Mouse (Mus musculus): ENCODE data around the gene Prkaca. TPM values are rescaled to one million over a fixed set of nuclear protein-coding genes. Genes with fewer than 3 reads are reported as not detected.

The Prkaca gene
- polyA plus RNA-seq, 1 experiment from 2014 or later, result 171 TPM

GRCm38 (mm10) chr8:84010625-84011611, 38.1 kb downstream of the Prkaca start:
- Histone ChIP-seq H3K36me3 (ENCODE audit: control insufficient read depth, insufficient read depth, low read length) (no peaks in the 10 kb centered on the region), H3K4me1 (replicated peaks; ENCODE audit: control insufficient read depth, insufficient read depth, low read length) (peaks cover 15% of the 10 kb centered on the region), H3K9ac (ENCODE audit: low read length) (peak overlapping the region; percentile 62), H3K27me3 (ENCODE audit: control insufficient read depth, insufficient read depth, low read length) (peaks cover 37% of the 10 kb centered on the region), H3K4me2 (ENCODE audit: low read depth, low read length, severe bottlenecking) (peak overlapping the region; percentile 99), H3K27ac (ENCODE audit: low read depth, low read length) (no peak overlapping the region), H3K9me3 (ENCODE audit: control insufficient read depth, low read length) (no peaks in the 10 kb centered on the region), H3K4me3 (ENCODE audit: low read depth, low read length) (peak overlapping the region; percentile 47)
- 2% methylated on average over 68 of the region's 83 CpGs for WGBS
- DNase-seq (ENCODE audit: low spot score) (peak; percentile 88), ATAC-seq (replicated peaks; ENCODE audit: low FRiP score) (peak; percentile 49)

- H3K4me2 ChIP-seq (ENCODE audit: low read depth, low read length, severe bottlenecking), result peak within 1 kb of the TSS; percentile 99
- DNase-seq (ENCODE audit: low spot score) (no peak), ATAC-seq (replicated peaks; ENCODE audit: low FRiP score) (peak; percentile 37; the same call in 1 of the 2 replicates)
- H3K4me1 ChIP-seq (replicated peaks; ENCODE audit: control insufficient read depth, insufficient read depth, low read length), result peaks cover 15% of the 10 kb centered on the region
- H3K36me3 ChIP-seq (ENCODE audit: control insufficient read depth, insufficient read depth, low read length), result no peaks in the 10 kb centered on the region
- H3K9me3 ChIP-seq (ENCODE audit: control insufficient read depth, low read length), result no peaks in the 10 kb centered on the region
- peaks cover 37% of the 10 kb centered on the region for H3K27me3 ChIP-seq (ENCODE audit: control insufficient read depth, insufficient read depth, low read length)
- peak within 1 kb of the TSS; percentile 62 for H3K9ac ChIP-seq (ENCODE audit: low read length)
- WGBS, result under 1% methylated on average over 45 of the region's 45 CpGs
- no peak within 1 kb of the TSS for H3K27ac ChIP-seq (ENCODE audit: low read depth, low read length)
- peak within 1 kb of the TSS; percentile 47 for H3K4me3 ChIP-seq (ENCODE audit: low read depth, low read length)
Measured at GRCm38 (mm10) chr8:84011705-84012498, 39.1 kb downstream of the Prkaca start, which contains the start of gene 2210011C24Rik. TSS of gene 2210011C24Rik (minus strand) at chr8:84012171.

- Histone ChIP-seq H3K4me3 (ENCODE audit: low read depth, low read length) (peak overlapping the region; percentile 47), H3K4me2 (ENCODE audit: low read depth, low read length, severe bottlenecking) (peak overlapping the region; percentile 99), H3K36me3 (ENCODE audit: control insufficient read depth, insufficient read depth, low read length) (no peaks in the 10 kb centered on the region), H3K27ac (ENCODE audit: low read depth, low read length) (no peak overlapping the region), H3K4me1 (replicated peaks; ENCODE audit: control insufficient read depth, insufficient read depth, low read length) (peaks cover 15% of the 10 kb centered on the region), H3K27me3 (ENCODE audit: control insufficient read depth, insufficient read depth, low read length) (peaks cover 37% of the 10 kb centered on the region), H3K9me3 (ENCODE audit: control insufficient read depth, low read length) (no peaks in the 10 kb centered on the region), H3K9ac (ENCODE audit: low read length) (peak overlapping the region; percentile 39; the same call in 1 of the 2 replicates)
- no peak for DNase-seq (ENCODE audit: low spot score)
- 2% methylated on average over 35 of the region's 35 CpGs for WGBS
- ATAC-seq (replicated peaks; ENCODE audit: low FRiP score), result no peak
Measured at GRCm38 (mm10) chr8:84012499-84013165, 39.8 kb downstream of the Prkaca start.

- peaks cover 13% of the 10 kb centered on the region for H3K4me1 ChIP-seq (replicated peaks; ENCODE audit: control insufficient read depth, insufficient read depth, low read length)
- H3K4me2 ChIP-seq (ENCODE audit: low read depth, low read length, severe bottlenecking), result no peak overlapping the region
- ATAC-seq (replicated peaks; ENCODE audit: low FRiP score) (no peak), DNase-seq (ENCODE audit: low spot score) (no peak)
- H3K36me3 ChIP-seq (ENCODE audit: control insufficient read depth, insufficient read depth, low read length), result no peaks in the 10 kb centered on the region
- H3K27ac ChIP-seq (ENCODE audit: low read depth, low read length), result no peak overlapping the region
- 94% methylated on average over 5 of the region's 5 CpGs for WGBS
- peaks cover 29% of the 10 kb centered on the region for H3K27me3 ChIP-seq (ENCODE audit: control insufficient read depth, insufficient read depth, low read length)
- no peaks in the 10 kb centered on the region for H3K9me3 ChIP-seq (ENCODE audit: control insufficient read depth, low read length)
- H3K4me3 ChIP-seq (ENCODE audit: low read depth, low read length), result no peak overlapping the region
- no peak overlapping the region for H3K9ac ChIP-seq (ENCODE audit: low read length)
Measured at GRCm38 (mm10) chr8:84015833-84016232, 43.0 kb downstream of the Prkaca start.

GRCm38 (mm10) chr8:84019738-84020137, 46.9 kb downstream of the Prkaca start:
- Histone ChIP-seq H3K36me3 (ENCODE audit: control insufficient read depth, insufficient read depth, low read length) (no peaks in the 10 kb centered on the region), H3K4me1 (replicated peaks; ENCODE audit: control insufficient read depth, insufficient read depth, low read length) (0 out of 2 replicates have a peak, but pooled peaks cover 3% of the 10 kb centered on the region), H3K4me3 (ENCODE audit: low read depth, low read length) (no peak overlapping the region), H3K9ac (ENCODE audit: low read length) (no peak overlapping the region), H3K4me2 (ENCODE audit: low read depth, low read length, severe bottlenecking) (no peak overlapping the region), H3K27ac (ENCODE audit: low read depth, low read length) (no peak overlapping the region), H3K27me3 (ENCODE audit: control insufficient read depth, insufficient read depth, low read length) (peaks cover 8% of the 10 kb centered on the region), H3K9me3 (ENCODE audit: control insufficient read depth, low read length) (no peaks in the 10 kb centered on the region)
- WGBS, result 85% methylated on average over 9 of the region's 9 CpGs
- no peak for ATAC-seq (replicated peaks; ENCODE audit: low FRiP score)
- no peak for DNase-seq (ENCODE audit: low spot score)

- DNase-seq (ENCODE audit: low spot score), result peak; percentile 63
- 13% methylated on average over 18 of the region's 18 CpGs for WGBS
- no peak within 1 kb of the TSS for H3K27ac ChIP-seq (ENCODE audit: low read depth, low read length)
- 0 out of 2 replicates have a peak, but pooled peaks cover 3% of the 10 kb centered on the region for H3K4me1 ChIP-seq (replicated peaks; ENCODE audit: control insufficient read depth, insufficient read depth, low read length)
- 0 out of 2 replicates have a peak within 1 kb of the TSS, but pooled peaks have one; percentile 20 for H3K9ac ChIP-seq (ENCODE audit: low read length)
- 0 out of 2 replicates have a peak within 1 kb of the TSS, but pooled peaks have one; percentile 9 for H3K4me2 ChIP-seq (ENCODE audit: low read depth, low read length, severe bottlenecking)
- ATAC-seq (replicated peaks; ENCODE audit: low FRiP score), result no peak
- no peaks in the 10 kb centered on the region for H3K36me3 ChIP-seq (ENCODE audit: control insufficient read depth, insufficient read depth, low read length)
- H3K27me3 ChIP-seq (ENCODE audit: control insufficient read depth, insufficient read depth, low read length), result peaks cover 13% of the 10 kb centered on the region
- no peaks in the 10 kb centered on the region for H3K9me3 ChIP-seq (ENCODE audit: control insufficient read depth, low read length)
- H3K4me3 ChIP-seq (ENCODE audit: low read depth, low read length), result no peak within 1 kb of the TSS
Measured at GRCm38 (mm10) chr8:84021096-84021495, 48.3 kb downstream of the Prkaca start, which contains the start of gene Palm3. TSS of gene Palm3 (plus strand) at chr8:84021471.

- Histone ChIP-seq H3K4me1 (replicated peaks; ENCODE audit: control insufficient read depth, insufficient read depth, low read length) (0 out of 2 replicates have a peak, but pooled peaks cover 3% of the 10 kb centered on the region), H3K27me3 (ENCODE audit: control insufficient read depth, insufficient read depth, low read length) (peaks cover 16% of the 10 kb centered on the region), H3K9me3 (ENCODE audit: control insufficient read depth, low read length) (no peaks in the 10 kb centered on the region), H3K27ac (ENCODE audit: low read depth, low read length) (no peak overlapping the region), H3K36me3 (ENCODE audit: control insufficient read depth, insufficient read depth, low read length) (no peaks in the 10 kb centered on the region), H3K4me2 (ENCODE audit: low read depth, low read length, severe bottlenecking) (0 out of 2 replicates have a peak overlapping the region, but pooled peaks have one; percentile 9), H3K4me3 (ENCODE audit: low read depth, low read length) (no peak overlapping the region), H3K9ac (ENCODE audit: low read length) (no peak overlapping the region)
- DNase-seq (ENCODE audit: low spot score) (peak; percentile 50), ATAC-seq (replicated peaks; ENCODE audit: low FRiP score) (no peak)
- WGBS, result 50% methylated on average over 12 of the region's 12 CpGs
Measured at GRCm38 (mm10) chr8:84021569-84021968, 48.8 kb downstream of the Prkaca start.

GRCm38 (mm10) chr8:84023085-84023484, 50.3 kb downstream of the Prkaca start:
- H3K36me3 ChIP-seq (ENCODE audit: control insufficient read depth, insufficient read depth, low read length), result no peaks in the 10 kb centered on the region
- peaks cover 22% of the 10 kb centered on the region for H3K27me3 ChIP-seq (ENCODE audit: control insufficient read depth, insufficient read depth, low read length)
- WGBS, result 64% methylated on average over 5 of the region's 5 CpGs
- no peak overlapping the region for H3K9ac ChIP-seq (ENCODE audit: low read length)
- no peak overlapping the region for H3K4me2 ChIP-seq (ENCODE audit: low read depth, low read length, severe bottlenecking)
- DNase-seq (ENCODE audit: low spot score) (peak; percentile 45), ATAC-seq (replicated peaks; ENCODE audit: low FRiP score) (no peak)
- 0 out of 2 replicates have a peak, but pooled peaks cover 3% of the 10 kb centered on the region for H3K4me1 ChIP-seq (replicated peaks; ENCODE audit: control insufficient read depth, insufficient read depth, low read length)
- H3K9me3 ChIP-seq (ENCODE audit: control insufficient read depth, low read length), result no peaks in the 10 kb centered on the region
- H3K4me3 ChIP-seq (ENCODE audit: low read depth, low read length), result no peak overlapping the region
- no peak overlapping the region for H3K27ac ChIP-seq (ENCODE audit: low read depth, low read length)
